Mouse (Mus musculus): ENCODE measurements at regions not wholly inside any gene's neighbourhood (a gene's known extent, or its start where the extent isn't known, plus 50 kb on each side); places are given as distances from the start of the nearest gene placed in this dataset.
A peak's percentile ranks its signal among the peaks of the same experiment; 100 is the strongest.

- no peak for DNase-seq (ENCODE audit: low read depth, low spot score)
Measured at GRCm38 (mm10) chr6:147199955-147200354, 64.0 kb downstream of the Pthlh start.

GRCm38 (mm10) chr6:147199411-147199810, 64.6 kb downstream of the Pthlh start:
- DNase-seq (ENCODE audit: low read depth, low spot score), result no peak

GRCm38 (mm10) chr6:147196432-147196831, 67.6 kb downstream of the Pthlh start:
- no peak for DNase-seq (ENCODE audit: low read depth, low spot score)

- DNase-seq (ENCODE audit: low read depth, low spot score), result no peak
Measured at GRCm38 (mm10) chr6:147195277-147195676, 68.7 kb downstream of the Pthlh start.

- no peak for DNase-seq (ENCODE audit: low read depth, low spot score)
Measured at GRCm38 (mm10) chr6:147187710-147188109, 76.3 kb downstream of the Pthlh start.

- DNase-seq (ENCODE audit: low read depth, low spot score), result peak; percentile 20
Measured at GRCm38 (mm10) chr6:147178276-147178675, 85.7 kb downstream of the Pthlh start.

- DNase-seq (ENCODE audit: low read depth, low spot score), result no peak
Measured at GRCm38 (mm10) chr6:147176176-147176575, 85.0 kb downstream of the Klhl42 start.
